Mouse (Mus musculus): Measurements from ENCODE around the gene Grin2a. TPM values are rescaled to one million over a fixed set of nuclear protein-coding genes. Genes with fewer than 3 reads are reported as not detected.

Gene Grin2a
- polyA plus RNA-seq, 2 experiments: not detected

GRCm38 (mm10) chr16:9940716-9941115, 54.6 kb downstream of the Grin2a start:
- no peak overlapping the region for H3K4me2 ChIP-seq (ENCODE audit: low read depth)
- H3K4me1 ChIP-seq (replicated peaks; ENCODE audit: control insufficient read depth in 2 of 2, insufficient read depth in 2 of 2, low read length in 1 of 2): no peaks in the 10 kb centered on the region
- H3K9ac ChIP-seq (replicated peaks): no peak overlapping the region
- DNase-seq (ENCODE audit: low read depth in 3 of 3, low spot score in 3 of 3) (no peak), ATAC-seq (ENCODE audit: insufficient read depth) (no peak)
- WGBS (ENCODE audit: insufficient replicate concordance): 59% methylated on average over 7 of the region's 7 CpGs
- no peaks in the 10 kb centered on the region for H3K9me3 ChIP-seq (ENCODE audit: control insufficient read depth, low read length)
- TF ChIP-seq CTCF (IDR thresholded peaks at IDR 0.05; ENCODE audit: low read depth) (no peak), EP300 (IDR thresholded peaks at IDR 0.05; ENCODE audit: low read depth) (no peak)
- H3K27ac ChIP-seq: no peak overlapping the region
- H3K27me3 ChIP-seq (ENCODE audit: control insufficient read depth, insufficient read depth, low read length): no peaks in the 10 kb centered on the region
- no peaks in the 10 kb centered on the region for H3K36me3 ChIP-seq (replicated peaks; ENCODE audit: control insufficient read depth, insufficient read depth, low read depth)
- H3K4me3 ChIP-seq (ENCODE audit: insufficient read depth in 1 of 2, low read depth in 2 of 2, low read length in 2 of 2): no peak overlapping the region

- H3K9me3 ChIP-seq (ENCODE audit: control insufficient read depth, low read length): no peaks in the 10 kb centered on the region
- H3K36me3 ChIP-seq (replicated peaks; ENCODE audit: control insufficient read depth, insufficient read depth, low read depth): no peaks in the 10 kb centered on the region
- H3K27ac ChIP-seq: no peak overlapping the region
- ATAC-seq (ENCODE audit: insufficient read depth) (no peak), DNase-seq (ENCODE audit: low read depth in 3 of 3, low spot score in 3 of 3) (no peak)
- no peak overlapping the region for H3K4me3 ChIP-seq (ENCODE audit: insufficient read depth in 1 of 2, low read depth in 2 of 2, low read length in 2 of 2)
- H3K4me1 ChIP-seq (replicated peaks; ENCODE audit: control insufficient read depth in 2 of 2, insufficient read depth in 2 of 2, low read length in 1 of 2): no peaks in the 10 kb centered on the region
- 46% methylated on average over 3 of the region's 3 CpGs for WGBS (ENCODE audit: insufficient replicate concordance)
- TF ChIP-seq EP300 (IDR thresholded peaks at IDR 0.05; ENCODE audit: low read depth) (no peak), CTCF (IDR thresholded peaks at IDR 0.05; ENCODE audit: low read depth) (no peak)
- no peaks in the 10 kb centered on the region for H3K27me3 ChIP-seq (ENCODE audit: control insufficient read depth, insufficient read depth, low read length)
- no peak overlapping the region for H3K4me2 ChIP-seq (ENCODE audit: low read depth)
- no peak overlapping the region for H3K9ac ChIP-seq (replicated peaks)
These were observed 84.7 kb downstream of the Grin2a start for GRCm38 (mm10) chr16:9910672-9911071.

- no peak overlapping the region for H3K27ac ChIP-seq
- H3K4me1 ChIP-seq (replicated peaks; ENCODE audit: control insufficient read depth in 2 of 2, insufficient read depth in 2 of 2, low read length in 1 of 2): no peaks in the 10 kb centered on the region
- H3K27me3 ChIP-seq (ENCODE audit: control insufficient read depth, insufficient read depth, low read length): no peaks in the 10 kb centered on the region
- no peaks in the 10 kb centered on the region for H3K36me3 ChIP-seq (replicated peaks; ENCODE audit: control insufficient read depth, insufficient read depth, low read depth)
- DNase-seq (ENCODE audit: low read depth in 3 of 3, low spot score in 3 of 3): no peak
- no peak overlapping the region for H3K4me2 ChIP-seq (ENCODE audit: low read depth)
- WGBS (ENCODE audit: insufficient replicate concordance): 48% methylated on average over 4 of the region's 4 CpGs
- TF ChIP-seq CTCF (IDR thresholded peaks at IDR 0.05; ENCODE audit: low read depth) (no peak), EP300 (IDR thresholded peaks at IDR 0.05; ENCODE audit: low read depth) (no peak)
- no peak for ATAC-seq (ENCODE audit: insufficient read depth)
- H3K9me3 ChIP-seq (ENCODE audit: control insufficient read depth, low read length): no peaks in the 10 kb centered on the region
- H3K9ac ChIP-seq (replicated peaks): no peak overlapping the region
- H3K4me3 ChIP-seq (ENCODE audit: insufficient read depth in 1 of 2, low read depth in 2 of 2, low read length in 2 of 2): no peak overlapping the region
These were observed 86.1 kb downstream of the Grin2a start for GRCm38 (mm10) chr16:9909225-9909624.

- WGBS (ENCODE audit: insufficient replicate concordance): 58% methylated on average over 6 of the region's 6 CpGs
These were observed 90.9 kb downstream of the Grin2a start for GRCm38 (mm10) chr16:9904443-9904842.

GRCm38 (mm10) chr16:9902680-9903463, 92.5 kb downstream of the Grin2a start:
- Histone ChIP-seq H3K27ac (no peak overlapping the region), H3K36me3 (replicated peaks; ENCODE audit: control insufficient read depth, insufficient read depth, low read depth) (no peaks in the 10 kb centered on the region), H3K4me2 (ENCODE audit: low read depth) (no peak overlapping the region), H3K4me3 (ENCODE audit: insufficient read depth in 1 of 2, low read depth in 2 of 2, low read length in 2 of 2) (no peak overlapping the region), H3K27me3 (ENCODE audit: control insufficient read depth, insufficient read depth, low read length) (no peaks in the 10 kb centered on the region), H3K9me3 (ENCODE audit: control insufficient read depth, low read length) (no peaks in the 10 kb centered on the region), H3K9ac (replicated peaks) (no peak overlapping the region), H3K4me1 (replicated peaks; ENCODE audit: control insufficient read depth in 2 of 2, insufficient read depth in 2 of 2, low read length in 1 of 2) (no peaks in the 10 kb centered on the region)
- WGBS (ENCODE audit: insufficient replicate concordance): 47% methylated on average over 5 of the region's 5 CpGs
- no peak for DNase-seq (ENCODE audit: low read depth in 3 of 3, low spot score in 3 of 3)
- ATAC-seq (ENCODE audit: insufficient read depth): no peak
- no peak for TF ChIP-seq EP300 (IDR thresholded peaks at IDR 0.05; ENCODE audit: low read depth)
- no peak for TF ChIP-seq CTCF (IDR thresholded peaks at IDR 0.05; ENCODE audit: low read depth)

More at GRCm38 (mm10) chr16:9904443-9904842, 90.9 kb downstream of the Grin2a start:
- H3K27ac ChIP-seq: no peak overlapping the region
- no peaks in the 10 kb centered on the region for H3K36me3 ChIP-seq (replicated peaks; ENCODE audit: control insufficient read depth, insufficient read depth, low read depth)
- H3K9me3 ChIP-seq (ENCODE audit: control insufficient read depth, low read length): no peaks in the 10 kb centered on the region
- H3K9ac ChIP-seq (replicated peaks): no peak overlapping the region
- no peak for ATAC-seq (ENCODE audit: insufficient read depth)
- H3K4me3 ChIP-seq (ENCODE audit: insufficient read depth in 1 of 2, low read depth in 2 of 2, low read length in 2 of 2): no peak overlapping the region
- no peak for DNase-seq (ENCODE audit: low read depth in 3 of 3, low spot score in 3 of 3)
- no peaks in the 10 kb centered on the region for H3K4me1 ChIP-seq (replicated peaks; ENCODE audit: control insufficient read depth in 2 of 2, insufficient read depth in 2 of 2, low read length in 1 of 2)
- H3K4me2 ChIP-seq (ENCODE audit: low read depth): no peak overlapping the region
- TF ChIP-seq EP300 (IDR thresholded peaks at IDR 0.05; ENCODE audit: low read depth) (no peak), CTCF (IDR thresholded peaks at IDR 0.05; ENCODE audit: low read depth) (no peak)
- H3K27me3 ChIP-seq (ENCODE audit: control insufficient read depth, insufficient read depth, low read length): no peaks in the 10 kb centered on the region

Measured in liver, embryonic 14.5 days (tissue).